Mouse (Mus musculus) heart, postnatal 0 days (tissue): ENCODE measurements around the gene AC124108.1. TPM values are rescaled to one million over a fixed set of nuclear protein-coding genes. Genes with fewer than 3 reads are reported as not detected.

Experiments
- ATAC-seq: fragments of 200-750 bp; cut with Nextera tagmentation; 2 replicates; pipeline ENCODE4 v1.8.0; 2017; ENCODE audit warnings: low read depth, moderate number of reproducible peaks, moderate library complexity; ENCODE audit not compliant: insufficient read depth
- DNase-seq: peaks from one replicate; pipeline ENCODE4 v3.0.0-alpha.2; 2016; ENCODE audit warnings: low spot score
- H3K27ac ChIP-seq: fragments of 300-500 bp; sonication (generic); 2 replicates; pipeline ENCODE4 v1.5.1; 2014; ENCODE audit warnings: low read depth, mild to moderate bottlenecking
- H3K27me3 ChIP-seq: fragments of 300-500 bp; sonication (generic); 2 replicates; pipeline ENCODE4 v1.6.1; 2014; ENCODE audit warnings: low read length, mixed read lengths; ENCODE audit not compliant: control insufficient read depth, insufficient read depth
- H3K36me3 ChIP-seq: fragments of 300-500 bp; sonication (generic); replicated peaks from 2 replicates; pipeline ENCODE4 v1.6.1; 2014; ENCODE audit warnings: low read length, mixed read lengths; ENCODE audit not compliant: control insufficient read depth, insufficient read depth
- H3K4me1 ChIP-seq: fragments of 300-500 bp; sonication (generic); 2 replicates; pipeline ENCODE4 v1.6.1; 2014; ENCODE audit warnings: antibody characterized with exemption; ENCODE audit not compliant: control insufficient read depth, insufficient read depth
- H3K4me2 ChIP-seq: fragments of 300-500 bp; sonication (generic); 2 replicates; pipeline ENCODE4 v1.6.1; 2014; ENCODE audit warnings: low read depth, mild to moderate bottlenecking, low read length, moderate library complexity
- H3K4me3 ChIP-seq: fragments of 300-500 bp; sonication (generic); 2 replicates; pipeline ENCODE4 v1.5.1; 2014; ENCODE audit warnings: low read depth, low read length
- H3K9ac ChIP-seq: fragments of 300-500 bp; sonication (generic); replicated peaks from 2 replicates; pipeline ENCODE4 v1.6.1; 2014; ENCODE audit warnings: low read depth, low read length, mixed read lengths
- H3K9me3 ChIP-seq: fragments of 300-500 bp; sonication (generic); replicated peaks from 2 replicates; pipeline ENCODE4 v1.6.1; 2016; ENCODE audit warnings: low read length; ENCODE audit not compliant: control insufficient read depth
- CTCF ChIP-seq: IDR thresholded peaks from 2 replicates; pipeline ENCODE4 v1.5.1; 2016; ENCODE audit warnings: antibody characterized with exemption, control low read depth, low read depth
- EP300 ChIP-seq: IDR thresholded peaks from 2 replicates; pipeline ENCODE4 v1.6.1; 2016; ENCODE audit warnings: antibody characterized with exemption, low read depth
- WGBS: fragments of 180-500 bp; shearing (Covaris S2); extraction: QIAGEN DNeasy Blood & Tissue Kit; methylation state at CpG from one replicate; pipeline ENCODE4 v1.1.7; 2014; 5-methylcytosine and 5-hydroxymethylcytosine counted together
- polyA plus RNA-seq: library from polyadenylated mRNA; unstranded; fragments of >200 nt; fragmentation: Nextera tagmentation; extraction: Ambion mirVana; gene quantifications from 2 replicates; pipeline ENCODE4 v1.2.1, GENCODE M21; 2015
- total RNA-seq: library from RNA; depleted of rRNA; stranded (reverse); fragments of >200 nt; gene quantifications from 2 replicates; pipeline ENCODE4 v1.2.3, GENCODE M21; 2014; ENCODE audit warnings: low replicate concordance

Gene AC124108.1
- total and polyA plus RNA-seq, 2 experiments from 2014 or later: not detected

- ATAC-seq (no peak), DNase-seq (no peak)
- 62% methylated on average over 4 of the region's 4 CpGs for WGBS
- H3K9ac ChIP-seq: no peak overlapping the region
- TF ChIP-seq CTCF (no peak), EP300 (no peak)
- peaks cover 7% of the 10 kb centered on the region; the same call in 1 of the 2 replicates for H3K4me1 ChIP-seq
- no peaks in the 10 kb centered on the region for H3K36me3 ChIP-seq
- H3K4me2 ChIP-seq: no peak overlapping the region
- peaks cover 68% of the 10 kb centered on the region for H3K27me3 ChIP-seq
- H3K9me3 ChIP-seq: no peaks in the 10 kb centered on the region
- no peak overlapping the region for H3K4me3 ChIP-seq
- H3K27ac ChIP-seq: no peak overlapping the region
These were observed 5.0 kb upstream of the AC124108.1 start for GRCm38 (mm10) chr1:132186303-132186702.

- Histone ChIP-seq H3K9me3 (no peaks in the 10 kb centered on the region), H3K4me3 (no peak overlapping the region), H3K36me3 (no peaks in the 10 kb centered on the region), H3K9ac (no peak overlapping the region), H3K27ac (no peak overlapping the region), H3K27me3 (peaks cover 78% of the 10 kb centered on the region), H3K4me2 (no peak overlapping the region), H3K4me1 (peaks cover 7% of the 10 kb centered on the region; the same call in 1 of the 2 replicates)
- ATAC-seq (no peak), DNase-seq (no peak)
- WGBS: 29% methylated on average over 9 of the region's 9 CpGs
- TF ChIP-seq CTCF: no peak
- TF ChIP-seq EP300: no peak
These were observed 2.7 kb upstream of the AC124108.1 start for GRCm38 (mm10) chr1:132188442-132189066.

- no peak for DNase-seq
These were observed 2.0 kb upstream of the AC124108.1 start for GRCm38 (mm10) chr1:132189231-132189630.

GRCm38 (mm10) chr1:132190040-132190513 is 1.2 kb upstream of the AC124108.1 start:
- Histone ChIP-seq H3K27ac (no peak overlapping the region), H3K9ac (peak overlapping the region; percentile 37; the same call in 1 of the 2 replicates), H3K4me3 (peak overlapping the region; percentile 58), H3K36me3 (no peaks in the 10 kb centered on the region), H3K4me1 (peaks cover 7% of the 10 kb centered on the region; the same call in 1 of the 2 replicates), H3K27me3 (peaks cover 83% of the 10 kb centered on the region), H3K9me3 (no peaks in the 10 kb centered on the region), H3K4me2 (peak overlapping the region; percentile 85)
- ATAC-seq (peak; percentile 33; the same call in 1 of the 2 replicates), DNase-seq (no peak)
- no peak for TF ChIP-seq EP300
- TF ChIP-seq CTCF: no peak
- WGBS: 0% methylated on average over 38 of the region's 50 CpGs

More at GRCm38 (mm10) chr1:132189231-132189630, 2.0 kb upstream of the AC124108.1 start:
- H3K36me3 ChIP-seq: no peaks in the 10 kb centered on the region
- H3K9me3 ChIP-seq: no peaks in the 10 kb centered on the region
- WGBS: 34% methylated on average over 4 of the region's 4 CpGs
- no peak for ATAC-seq
- H3K4me1 ChIP-seq: peaks cover 7% of the 10 kb centered on the region; the same call in 1 of the 2 replicates
- no peak overlapping the region for H3K4me3 ChIP-seq
- TF ChIP-seq EP300: no peak
- no peak for TF ChIP-seq CTCF
- no peak overlapping the region for H3K9ac ChIP-seq
- H3K27me3 ChIP-seq: peaks cover 82% of the 10 kb centered on the region
- no peak overlapping the region for H3K27ac ChIP-seq
- H3K4me2 ChIP-seq: no peak overlapping the region

GRCm38 (mm10) chr1:132190621-132191092 is 600 bp upstream of the AC124108.1 start:
- Histone ChIP-seq H3K4me2 (peak overlapping the region; percentile 85), H3K9me3 (no peaks in the 10 kb centered on the region), H3K36me3 (no peaks in the 10 kb centered on the region), H3K27me3 (peaks cover 88% of the 10 kb centered on the region), H3K4me3 (peak overlapping the region; percentile 58), H3K4me1 (peaks cover 7% of the 10 kb centered on the region; the same call in 1 of the 2 replicates), H3K27ac (no peak overlapping the region), H3K9ac (peak overlapping the region; percentile 37; the same call in 1 of the 2 replicates)
- WGBS: under 1% methylated on average over 36 of the region's 62 CpGs
- no peak for TF ChIP-seq CTCF
- no peak for TF ChIP-seq EP300
- ATAC-seq (no peak), DNase-seq (no peak)
